ENCODE assay signal across 16 mouse cellular contexts in the genomic region with DNA sequence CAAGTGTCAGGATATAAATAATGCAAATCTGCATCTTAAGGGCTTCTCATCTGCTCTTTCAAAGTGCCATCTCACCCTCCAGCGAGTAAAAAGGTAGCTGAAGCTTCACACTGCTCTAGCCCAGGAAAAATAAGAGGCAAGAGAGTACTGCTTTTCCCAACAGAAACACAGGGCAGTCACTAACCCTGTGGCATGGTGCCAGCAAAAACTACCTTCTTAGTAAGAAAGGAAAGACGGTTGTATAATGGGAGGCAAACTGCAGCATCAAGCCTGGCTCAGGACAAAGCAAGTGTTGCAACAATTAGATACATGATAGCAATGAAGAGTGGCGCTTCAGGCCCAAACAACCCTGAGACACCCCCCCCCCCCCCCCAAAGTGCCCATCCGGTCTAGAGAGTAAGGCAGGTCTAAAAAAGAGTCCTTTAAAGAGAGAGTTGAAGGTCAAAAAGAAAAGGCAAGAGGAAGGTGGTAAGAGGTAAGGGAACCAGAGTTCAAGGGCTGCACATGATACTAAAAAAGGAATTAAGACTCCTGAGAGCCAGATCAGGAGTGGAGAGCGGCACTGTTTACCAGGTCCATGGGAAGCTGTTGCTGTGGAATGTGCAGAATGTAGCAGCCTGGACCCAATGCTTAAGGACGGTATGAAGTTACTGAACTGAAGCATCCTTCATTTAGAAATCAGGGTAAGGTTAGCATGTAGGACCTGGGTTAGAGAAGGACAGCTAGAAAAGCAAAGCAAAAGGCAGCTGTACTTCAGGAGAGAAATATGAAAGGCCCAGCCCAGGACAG. TPM values are rescaled to one million over a fixed set of nuclear protein-coding genes. Genes with fewer than 3 reads are reported as not detected.
DNase-seq lines count a peak whose midpoint lies in the region; ATAC-seq and TF ChIP-seq lines count a peak whose summit lies in the region.
"Had no signal": no experiment of that assay in that cellular context is flagged by ENCODE, and none has a peak within 500 bp of the region (broad histone marks: within the 10 kb centered on the region; RNA-seq: fewer than 3 reads in every experiment).

No protein-coding gene starts in this region.

- no peak overlapping the region for H3K4me2 ChIP-seq in heart, embryonic 12.5 days
- H3K4me2 ChIP-seq: liver, embryonic 12.5 days; neural tube, embryonic 13.5 days had no signal

- peaks cover 12% of the 10 kb centered on the region for H3K4me1 ChIP-seq in heart, embryonic 12.5 days (replicated peaks)
- H3K4me1 ChIP-seq in lung, adult 2 months (ENCODE audit: control insufficient read depth, insufficient read depth, low read length), result no peaks in the 10 kb centered on the region
- H3K4me1 ChIP-seq: liver, embryonic 12.5 days; neural tube, embryonic 13.5 days had no signal

- H3K9ac ChIP-seq in heart, embryonic 12.5 days, result no peak overlapping the region
- H3K9ac ChIP-seq: liver, embryonic 12.5 days; neural tube, embryonic 13.5 days had no signal

- DNase-seq in heart, adult 9 months (ENCODE audit: low spot score in 2 of 2), result no peak
- DNase-seq in lung, postnatal 14 days, result peak; percentile 29
- no peak for DNase-seq in lung, adult 2 months
- DNase-seq in kidney, adult 8-10 months, result peak; percentile 31
- DNase-seq in testis, postnatal 14 days (ENCODE audit: low spot score), result peak; percentile 72
- no peak for DNase-seq in gastrocnemius, adult 2 months
- no peak for DNase-seq in frontal cortex, postnatal 10 days (ENCODE audit: low spot score in 2 of 2)
- DNase-seq: cerebellum, adult 9-10 months; left cerebral cortex, postnatal 4 days; right cerebral cortex, adult 18-20 months; spleen, adult 18-20 months had no signal

- H3K27me3 ChIP-seq in heart, embryonic 12.5 days (replicated peaks), result no peaks in the 10 kb centered on the region
- H3K27me3 ChIP-seq: liver, embryonic 12.5 days; neural tube, embryonic 13.5 days had no signal

- no peak overlapping the region for H3K4me3 ChIP-seq in heart, embryonic 12.5 days
- no peak overlapping the region for H3K4me3 ChIP-seq in lung, adult 2 months (replicated peaks; ENCODE audit: extremely low read depth, low read depth, low read length)
- H3K4me3 ChIP-seq in gastrocnemius, adult 2 months, result no peak overlapping the region
- H3K4me3 ChIP-seq: hindbrain, embryonic 10.5 days; liver, embryonic 12.5 days; neural tube, embryonic 13.5 days had no signal

- TF ChIP-seq POLR2A in lung, adult 2 months (IDR thresholded peaks at IDR 0.05; ENCODE audit: borderline replicate concordance, extremely low read depth, low read depth, low read length), result no peak

- H3K9me3 ChIP-seq in heart, embryonic 12.5 days (replicated peaks), result no peaks in the 10 kb centered on the region
- H3K9me3 ChIP-seq: hindbrain, embryonic 10.5 days; liver, embryonic 12.5 days; neural tube, embryonic 13.5 days had no signal

- no peak for ATAC-seq in heart, embryonic 12.5 days (ENCODE audit: insufficient number of reproducible peaks, low FRiP score)
- ATAC-seq: inflammation-experienced regulatory T-cells, adult 6 months; liver, embryonic 12.5 days had no signal

- 0 out of 2 replicates have a peak overlapping the region, but pooled peaks have one; percentile 27 for H3K27ac ChIP-seq in heart, embryonic 12.5 days (ENCODE audit: poor library complexity, severe bottlenecking)
- H3K27ac ChIP-seq in gastrocnemius, adult 2 months, result no peak overlapping the region
- H3K27ac ChIP-seq: hindbrain, embryonic 10.5 days; liver, embryonic 12.5 days; neural tube, embryonic 13.5 days had no signal

- 38% methylated on average over 6 of the region's 6 CpGs for WGBS in heart, embryonic 12.5 days
- 52% methylated on average over 6 of the region's 6 CpGs for WGBS in lung, adult 2 months

- no peaks in the 10 kb centered on the region for H3K36me3 ChIP-seq in heart, embryonic 12.5 days
- H3K36me3 ChIP-seq: hindbrain, embryonic 10.5 days; liver, embryonic 12.5 days; neural tube, embryonic 13.5 days had no signal

- no peak for TF ChIP-seq CTCF in lung, adult 2 months (IDR thresholded peaks at IDR 0.05; ENCODE audit: insufficient read depth, low read length)
- no peak for TF ChIP-seq CTCF in gastrocnemius, adult 2 months (IDR thresholded peaks at IDR 0.05)

- intact Hi-C loops in gastrocnemius, adult 2 months (cut with DNase I), result no loop called here

RNA-seq across cellular contexts. Expression of a gene that starts 26.2 kb away (rescaled TPM):
- polyA plus RNA-seq in heart, embryonic 12.5 days (2016; fragmentation: Nextera tagmentation; extraction: Ambion mirVana), result 62.3 and 64.0 TPM in 2 replicates
- 3.6 and 7.1 TPM in 2 replicates for polyA plus RNA-seq in lung, adult 2 months (2012; rRNA removed)
- total RNA-seq in gastrocnemius, adult 2 months (2021), result 10 to 100 TPM; 13.4 to 20.2 TPM

RNA-seq across cellular contexts. Expression of a gene that starts 26.3 kb away (rescaled TPM):
- polyA plus RNA-seq in heart, embryonic 12.5 days (2016; fragmentation: Nextera tagmentation; extraction: Ambion mirVana), result 10.2 and 12.5 TPM in 2 replicates
- 5.6 and 8.6 TPM in 2 replicates for polyA plus RNA-seq in lung, adult 2 months (2012; rRNA removed)
- total RNA-seq in gastrocnemius, adult 2 months (2021), result 1 to 10 TPM; 5.4 to 6.0 TPM

Comparison
In these comparisons a context has a peak if more than half of its experiments do, and no peak if none do; other contexts are left out.
1. DNase-seq: peak in lung, postnatal 14 days (single experiment), kidney, adult 8-10 months (2 of 2) and testis, postnatal 14 days (single experiment); none in heart, adult 9 months (0 of 2), lung, adult 2 months (single experiment), gastrocnemius, adult 2 months (single experiment) and frontal cortex, postnatal 10 days (0 of 2).